Mouse (Mus musculus) liver, embryonic 13.5 days (tissue): ENCODE data around the gene Gm11559. TPM values are rescaled to one million over a fixed set of nuclear protein-coding genes. Genes with fewer than 3 reads are reported as not detected.

Experiments used
- ATAC-seq: fragments of 200-750 bp; cut with Nextera tagmentation; 2 replicates; pipeline ENCODE4 v1.8.0; 2017; ENCODE audit warnings: low read depth, mild to moderate bottlenecking, moderate number of reproducible peaks, moderate library complexity
- DNase-seq: peaks from one replicate; pipeline ENCODE4 v3.0.0; 2022
- H3K27ac ChIP-seq: fragments of 300-500 bp; sonication (generic); 2 replicates; pipeline ENCODE4 v1.5.1; 2015; ENCODE audit warnings: moderate library complexity, mild to moderate bottlenecking, inconsistent platforms
- H3K27me3 ChIP-seq: fragments of 300-500 bp; sonication (generic); 2 replicates; pipeline ENCODE4 v1.6.1; 2015; ENCODE audit warnings: mild to moderate bottlenecking, inconsistent platforms
- H3K36me3 ChIP-seq: fragments of 300-500 bp; sonication (generic); 2 replicates; pipeline ENCODE4 v1.6.1; 2015; ENCODE audit warnings: mild to moderate bottlenecking, inconsistent platforms
- H3K4me1 ChIP-seq: fragments of 300-500 bp; sonication (generic); replicated peaks from 2 replicates; pipeline ENCODE4 v1.6.1; 2015; ENCODE audit warnings: inconsistent platforms
- H3K4me2 ChIP-seq: fragments of 300-500 bp; sonication (generic); 2 replicates; pipeline ENCODE4 v1.6.1; 2015; ENCODE audit warnings: inconsistent platforms, mild to moderate bottlenecking, moderate library complexity
- H3K4me3 ChIP-seq: fragments of 300-500 bp; sonication (generic); replicated peaks from 2 replicates; pipeline ENCODE4 v1.5.1; 2015; ENCODE audit warnings: mild to moderate bottlenecking, inconsistent platforms
- H3K9ac ChIP-seq: fragments of 300-500 bp; sonication (generic); 2 replicates; pipeline ENCODE4 v1.6.1; 2015; ENCODE audit warnings: mild to moderate bottlenecking, inconsistent platforms
- H3K9me3 ChIP-seq: fragments of 300-500 bp; sonication (generic); replicated peaks from 2 replicates; pipeline ENCODE4 v1.6.1; 2016; ENCODE audit warnings: inconsistent platforms
- WGBS: fragments of 180-500 bp; shearing (Covaris S2); methylation state at CpG from one replicate; pipeline ENCODE4 v1.1.7; 2015; ENCODE audit not compliant: insufficient replicate concordance; 5-methylcytosine and 5-hydroxymethylcytosine counted together
- polyA plus RNA-seq: library from polyadenylated mRNA; unstranded; fragments of >200 nt; fragmentation: Nextera tagmentation; extraction: Ambion mirVana; gene quantifications from 2 replicates; pipeline ENCODE4 v1.2.1, GENCODE M21; 2015

The Gm11559 gene
- polyA plus RNA-seq, 1 experiment from 2014 or later: not detected

DNA sequence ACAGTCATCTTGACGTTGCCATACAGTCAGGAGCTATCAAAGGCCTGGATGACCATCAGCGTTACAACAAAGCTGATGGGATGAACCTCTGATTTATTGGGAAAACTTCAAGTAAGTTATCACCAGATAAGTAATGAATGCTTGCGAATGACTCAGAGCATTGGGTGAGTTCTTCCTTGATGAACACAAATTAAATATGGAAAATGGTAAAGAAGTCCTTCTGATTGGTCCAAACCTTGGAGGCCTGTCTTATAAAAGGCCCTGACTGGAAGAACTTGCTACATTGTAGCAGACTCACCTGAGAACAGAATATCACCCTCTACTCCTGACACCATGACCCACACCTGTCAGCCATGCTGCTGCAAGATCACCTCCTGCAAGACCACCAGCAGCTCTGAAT lies 50.2 kb downstream of the Gm11559 start, which contains the start of gene Gm11565:
Gm11565 (plus strand) TSS at position 301 of the 400 bp plus-strand sequence.
- whole genome bisulfite sequencing: 70% methylated on average over 3 of the region's 3 CpGs
- ATAC-seq (no peak), DNase-seq (no peak)
- no peaks in the 10 kb centered on the region for H3K9me3 ChIP-seq
- H3K4me2 ChIP-seq: no peak within 1 kb of the TSS
- H3K9ac ChIP-seq: no peak within 1 kb of the TSS
- no peak within 1 kb of the TSS for H3K27ac ChIP-seq
- H3K36me3 ChIP-seq: no peaks in the 10 kb centered on the region
- no peak within 1 kb of the TSS for H3K4me3 ChIP-seq
- no peaks in the 10 kb centered on the region for H3K4me1 ChIP-seq
- no peaks in the 10 kb centered on the region for H3K27me3 ChIP-seq

Other genes starting within 250 kb of the Gm11559 start
- not detected in 2 replicates for gene Krtap2-4, start 249.6 kb upstream of the Gm11559 start, polyA plus RNA-seq
- gene Gm11562, start 244.0 kb upstream of the Gm11559 start, polyA plus RNA-seq: not detected in 2 replicates
- not detected in 2 replicates for gene Krtap4-1, start 236.2 kb upstream of the Gm11559 start, polyA plus RNA-seq
- not detected in 2 replicates for gene Krtap4-2, start 229.4 kb upstream of the Gm11559 start, polyA plus RNA-seq
- gene Krtap4-7, start 220.4 kb upstream of the Gm11559 start, polyA plus RNA-seq: not detected in 2 replicates
- gene Gm11555, start 214.2 kb upstream of the Gm11559 start, polyA plus RNA-seq: not detected in 2 replicates
- gene Gm11563, start 205.5 kb upstream of the Gm11559 start, polyA plus RNA-seq: not detected in 2 replicates
- gene Krtap4-6, start 198.5 kb upstream of the Gm11559 start, polyA plus RNA-seq: not detected in 2 replicates
- not detected in 2 replicates for gene Gm14190, start 173.7 kb upstream of the Gm11559 start, polyA plus RNA-seq
- not detected in 2 replicates for gene Gm14180, start 130.2 kb upstream of the Gm11559 start, polyA plus RNA-seq
- gene Gm11595, start 91.6 kb upstream of the Gm11559 start, polyA plus RNA-seq: not detected in 2 replicates
- not detected in 2 replicates for gene Krtap4-8, start 83.8 kb upstream of the Gm11559 start, polyA plus RNA-seq
- not detected in 2 replicates for gene Krtap4-9, start 79.3 kb upstream of the Gm11559 start, polyA plus RNA-seq
- not detected in 2 replicates for gene Gm11596, start 71.0 kb upstream of the Gm11559 start, polyA plus RNA-seq
- not detected in 2 replicates for gene Gm11569, start 65.5 kb upstream of the Gm11559 start, polyA plus RNA-seq
- not detected in 2 replicates for gene Gm11554, start 60.0 kb upstream of the Gm11559 start, polyA plus RNA-seq
- not detected in 2 replicates for gene Krtap4-13, start 54.6 kb upstream of the Gm11559 start, polyA plus RNA-seq
- gene Gm11564, start 48.8 kb upstream of the Gm11559 start, polyA plus RNA-seq: not detected in 2 replicates
- not detected in 2 replicates for gene 2300003K06Rik, start 26.4 kb upstream of the Gm11559 start, polyA plus RNA-seq
- not detected in 2 replicates for gene Krtap4-16, start 12.9 kb upstream of the Gm11559 start, polyA plus RNA-seq
- not detected in 2 replicates for gene Gm11568, start 6.6 kb upstream of the Gm11559 start, polyA plus RNA-seq
- gene Krtap9-1, start 8.9 kb downstream of the Gm11559 start, polyA plus RNA-seq: not detected in 2 replicates
- gene Gm11567, start 14.7 kb downstream of the Gm11559 start, polyA plus RNA-seq: not detected in 2 replicates
- not detected in 2 replicates for gene Krtap31-1, start 43.4 kb downstream of the Gm11559 start, polyA plus RNA-seq
- not detected in 2 replicates for gene Gm11565, start 50.3 kb downstream of the Gm11559 start, polyA plus RNA-seq
- gene Krtap31-2, start 71.8 kb downstream of the Gm11559 start, polyA plus RNA-seq: not detected in 2 replicates
- gene Krtap9-5, start 84.0 kb downstream of the Gm11559 start, polyA plus RNA-seq: not detected in 2 replicates
- not detected in 2 replicates for gene Krtap29-1, start 114.6 kb downstream of the Gm11559 start, polyA plus RNA-seq
- not detected in 2 replicates for gene Krtap16-1, start 122.1 kb downstream of the Gm11559 start, polyA plus RNA-seq
- gene Krtap17-1, start 129.5 kb downstream of the Gm11559 start, polyA plus RNA-seq: not detected in 2 replicates
- gene Krt33a, start 151.7 kb downstream of the Gm11559 start, polyA plus RNA-seq: not detected in 2 replicates
- gene Krt33b, start 165.4 kb downstream of the Gm11559 start, polyA plus RNA-seq: not detected in 2 replicates
- not detected in 2 replicates for gene Krt34, start 177.1 kb downstream of the Gm11559 start, polyA plus RNA-seq
- gene Krt31, start 186.1 kb downstream of the Gm11559 start, polyA plus RNA-seq: not detected in 2 replicates
- gene Krt32, start 223.8 kb downstream of the Gm11559 start, polyA plus RNA-seq: not detected in 2 replicates
- not detected in 2 replicates for gene Krt35, start 231.8 kb downstream of the Gm11559 start, polyA plus RNA-seq
- not detected in 2 replicates for gene Krt36, start 241.2 kb downstream of the Gm11559 start, polyA plus RNA-seq